In the genomic region with DNA sequence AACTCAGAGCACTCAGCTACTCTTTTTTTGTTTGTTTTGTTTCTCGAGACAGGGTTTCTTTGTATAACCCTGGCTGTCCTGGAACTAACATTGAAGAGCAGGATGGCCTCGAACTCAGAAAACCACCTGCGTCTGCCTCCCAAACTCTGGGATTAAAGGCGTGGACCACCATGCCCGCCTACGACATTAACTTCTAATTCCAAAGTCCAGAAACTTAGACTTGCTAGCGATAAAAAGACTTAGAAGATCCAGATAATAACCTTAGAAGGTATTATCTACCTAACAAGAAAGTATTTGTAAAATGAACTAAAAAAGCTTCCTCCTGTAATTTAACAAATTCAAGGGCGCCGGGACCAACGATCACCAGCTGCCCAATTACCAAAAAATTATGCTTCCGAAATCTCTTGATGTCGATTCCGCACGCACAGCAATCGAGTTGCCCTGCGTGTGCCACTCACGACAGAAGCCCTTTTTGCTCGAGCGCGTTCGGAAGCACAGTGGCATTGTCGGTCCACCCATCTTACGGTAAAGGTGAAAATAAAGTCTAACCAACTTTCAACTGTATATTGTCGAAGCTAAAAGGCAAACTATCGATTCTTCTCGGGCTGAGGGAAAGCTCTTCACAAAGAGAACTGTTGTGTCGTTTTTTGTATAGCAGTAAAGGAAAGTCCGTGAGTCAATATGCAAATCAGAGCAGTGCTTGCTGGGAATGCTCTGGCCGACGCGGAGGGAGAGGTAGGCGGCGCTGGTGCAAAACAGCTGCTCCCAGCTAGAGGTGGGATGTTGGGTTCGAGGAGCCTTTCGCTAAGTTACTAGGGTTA, we compare ENCODE assay signal across 8 mouse cellular contexts. TPM values are rescaled to one million over a fixed set of nuclear protein-coding genes. Genes with fewer than 3 reads are reported as not detected.
DNase-seq lines count a peak whose midpoint lies in the region; ATAC-seq and TF ChIP-seq lines count a peak whose summit lies in the region.

No protein-coding gene starts in this region.

- TF ChIP-seq CTCF in bone marrow macrophage, adult 2 months (IDR thresholded peaks at IDR 0.05; ENCODE audit: low read depth, low read length): no peak
- TF ChIP-seq CTCF in embryonic fibroblast, embryonic 13.5 days (IDR thresholded peaks at IDR 0.05; ENCODE audit: borderline replicate concordance, insufficient read depth, low read length): peak; percentile 21; the same call in 1 of the 2 replicates

- WGBS in heart, embryonic 10.5 days: under 1% methylated on average over 35 of the region's 35 CpGs
- under 1% methylated on average over 35 of the region's 35 CpGs for WGBS in kidney, embryonic 15.5 days

- ATAC-seq in kidney, embryonic 15.5 days (replicated peaks; ENCODE audit: low FRiP score): peak; percentile 75
- ATAC-seq in monocyte, adult 5-6 weeks (replicated peaks; ENCODE audit: insufficient number of reproducible peaks, low FRiP score, low TSS enrichment, poor library complexity, severe bottlenecking): peak; percentile 81

- peak overlapping the region; percentile 96 for H3K27ac ChIP-seq in bone marrow macrophage, adult 2 months (ENCODE audit: insufficient read depth, low read depth, low read length)
- peak overlapping the region; percentile 97 for H3K27ac ChIP-seq in embryonic fibroblast, embryonic 13.5 days (ENCODE audit: insufficient read depth, low read length)
- peak overlapping the region; percentile 98 for H3K27ac ChIP-seq in heart, embryonic 10.5 days
- H3K27ac ChIP-seq in kidney, embryonic 15.5 days: peak overlapping the region; percentile 98

- H3K4me3 ChIP-seq in bone marrow macrophage, adult 2 months (ENCODE audit: insufficient read depth, low read length): peak overlapping the region; percentile 56
- no peak overlapping the region for H3K4me3 ChIP-seq in embryonic fibroblast, embryonic 13.5 days (ENCODE audit: insufficient read depth, low read length)
- H3K4me3 ChIP-seq in heart, embryonic 10.5 days: peak overlapping the region; percentile 53
- H3K4me3 ChIP-seq in kidney, embryonic 15.5 days (replicated peaks): peak overlapping the region; percentile 37

- no peaks in the 10 kb centered on the region for H3K36me3 ChIP-seq in heart, embryonic 10.5 days
- H3K36me3 ChIP-seq in kidney, embryonic 15.5 days: no peaks in the 10 kb centered on the region

- H3K4me1 ChIP-seq in bone marrow macrophage, adult 2 months (ENCODE audit: control insufficient read depth, insufficient read depth, low read length): peaks cover 11% of the 10 kb centered on the region
- H3K4me1 ChIP-seq in embryonic fibroblast, embryonic 13.5 days (ENCODE audit: control insufficient read depth, insufficient read depth, low read length): no peaks in the 10 kb centered on the region
- H3K4me1 ChIP-seq in heart, embryonic 10.5 days: peaks cover 11% of the 10 kb centered on the region; the same call in 1 of the 2 replicates
- H3K4me1 ChIP-seq in kidney, embryonic 15.5 days: peaks cover 14% of the 10 kb centered on the region

- peak overlapping the region; percentile 51 for H3K9ac ChIP-seq in kidney, embryonic 15.5 days

- DNase-seq in A20 (ENCODE audit: low read depth, low spot score) (peak; percentile 95), liver (peak; percentile 92)
- peak; percentile 95 for DNase-seq in heart, embryonic 10.5 days (ENCODE audit: low spot score)
- peak; percentile 83 to 94 for DNase-seq in spleen, postnatal 4 days (ENCODE audit: low spot score in 2 of 2)

- H3K4me2 ChIP-seq in kidney, embryonic 15.5 days: peak overlapping the region; percentile 65

- H3K9me3 ChIP-seq in heart, embryonic 10.5 days: no peaks in the 10 kb centered on the region
- no peaks in the 10 kb centered on the region for H3K9me3 ChIP-seq in kidney, embryonic 15.5 days (replicated peaks)

- H3K27me3 ChIP-seq in heart, embryonic 10.5 days (ENCODE audit: insufficient read depth, poor library complexity, severe bottlenecking): no peaks in the 10 kb centered on the region
- no peaks in the 10 kb centered on the region for H3K27me3 ChIP-seq in kidney, embryonic 15.5 days

- peak; percentile 99 for TF ChIP-seq POLR2A in bone marrow macrophage, adult 2 months (IDR thresholded peaks at IDR 0.05; ENCODE audit: borderline replicate concordance, low read depth, low read length)
- peak; percentile 89 for TF ChIP-seq POLR2A in embryonic fibroblast, embryonic 13.5 days (IDR thresholded peaks at IDR 0.05; ENCODE audit: low read depth, low read length)

RNA-seq across cellular contexts. Expression of gene Taf12, which starts 4.2 kb away (rescaled TPM):
- 33.6 and 38.5 TPM in 2 replicates for polyA plus RNA-seq in bone marrow macrophage, adult 2 months (2012; ENCODE audit: insufficient read depth, insufficient read length, missing spikeins)
- polyA plus RNA-seq in embryonic fibroblast, embryonic 13.5 days (2011; ENCODE audit: insufficient read length, low read depth, missing spikeins): 36.5 and 38.3 TPM in 2 replicates
- 42.4 and 52.5 TPM in 2 replicates for polyA plus RNA-seq in heart, embryonic 10.5 days (2016; fragmentation: Nextera tagmentation; extraction: Ambion mirVana)
- polyA plus RNA-seq in kidney, embryonic 15.5 days (2015; fragmentation: Nextera tagmentation; extraction: Ambion mirVana): 47.7 and 48.3 TPM in 2 replicates
- total RNA-seq in monocyte, adult 5-6 weeks (2017): 16.0 to 41.7 TPM (median 37.0 TPM) in 3 replicates

RNA-seq across cellular contexts. Expression of gene Gmeb1, which starts 8.5 kb away (rescaled TPM):
- 16.7 and 16.8 TPM in 2 replicates for polyA plus RNA-seq in bone marrow macrophage, adult 2 months (2012; ENCODE audit: insufficient read depth, insufficient read length, missing spikeins)
- polyA plus RNA-seq in embryonic fibroblast, embryonic 13.5 days (2011; ENCODE audit: insufficient read length, low read depth, missing spikeins): 16.8 and 20.9 TPM in 2 replicates
- 32.5 and 37.6 TPM in 2 replicates for polyA plus RNA-seq in heart, embryonic 10.5 days (2016; fragmentation: Nextera tagmentation; extraction: Ambion mirVana)
- 40.0 and 40.1 TPM in 2 replicates for polyA plus RNA-seq in kidney, embryonic 15.5 days (2015; fragmentation: Nextera tagmentation; extraction: Ambion mirVana)
- total RNA-seq in monocyte, adult 5-6 weeks (2017): 17.3 to 29.1 TPM (median 20.7 TPM) in 3 replicates

RNA-seq across cellular contexts. Expression of gene Rab42, which starts 33.2 kb away (rescaled TPM):
- 1.5 TPM in 1 of 2 replicates, not detected in the other for polyA plus RNA-seq in bone marrow macrophage, adult 2 months (2012; ENCODE audit: insufficient read depth, insufficient read length, missing spikeins)
- 0.67 TPM in 1 of 2 replicates, not detected in the other for polyA plus RNA-seq in embryonic fibroblast, embryonic 13.5 days (2011; ENCODE audit: insufficient read length, low read depth, missing spikeins)
- 1.1 and 1.9 TPM in 2 replicates for polyA plus RNA-seq in heart, embryonic 10.5 days (2016; fragmentation: Nextera tagmentation; extraction: Ambion mirVana)
- polyA plus RNA-seq in kidney, embryonic 15.5 days (2015; fragmentation: Nextera tagmentation; extraction: Ambion mirVana): 3.3 and 3.5 TPM in 2 replicates
- total RNA-seq in monocyte, adult 5-6 weeks (2017): not detected in 3 replicates

RNA-seq across cellular contexts. Expression of gene Ythdf2, which starts 57.8 kb away (rescaled TPM):
- 50.3 and 51.4 TPM in 2 replicates for polyA plus RNA-seq in bone marrow macrophage, adult 2 months (2012; ENCODE audit: insufficient read depth, insufficient read length, missing spikeins)
- 63.9 and 76.0 TPM in 2 replicates for polyA plus RNA-seq in embryonic fibroblast, embryonic 13.5 days (2011; ENCODE audit: insufficient read length, low read depth, missing spikeins)
- polyA plus RNA-seq in heart, embryonic 10.5 days (2016; fragmentation: Nextera tagmentation; extraction: Ambion mirVana): 76.0 and 91.6 TPM in 2 replicates
- 107 and 113 TPM in 2 replicates for polyA plus RNA-seq in kidney, embryonic 15.5 days (2015; fragmentation: Nextera tagmentation; extraction: Ambion mirVana)
- total RNA-seq in monocyte, adult 5-6 weeks (2017): 47.1 to 94.4 TPM (median 48.4 TPM) in 3 replicates

RNA-seq across cellular contexts. Expression of gene Trnau1ap, which starts 59.4 kb away (rescaled TPM):
- polyA plus RNA-seq in bone marrow macrophage, adult 2 months (2012; ENCODE audit: insufficient read depth, insufficient read length, missing spikeins): 21.2 and 26.1 TPM in 2 replicates
- polyA plus RNA-seq in embryonic fibroblast, embryonic 13.5 days (2011; ENCODE audit: insufficient read length, low read depth, missing spikeins): 29.6 and 33.5 TPM in 2 replicates
- 82.0 and 92.0 TPM in 2 replicates for polyA plus RNA-seq in heart, embryonic 10.5 days (2016; fragmentation: Nextera tagmentation; extraction: Ambion mirVana)
- polyA plus RNA-seq in kidney, embryonic 15.5 days (2015; fragmentation: Nextera tagmentation; extraction: Ambion mirVana): 73.6 and 80.5 TPM in 2 replicates
- 42.3 to 56.8 TPM (median 49.3 TPM) in 3 replicates for total RNA-seq in monocyte, adult 5-6 weeks (2017)
